Mouse (Mus musculus) neural tube, embryonic 13.5 days (tissue): Measurements from ENCODE around the gene Cd101. TPM values are rescaled to one million over a fixed set of nuclear protein-coding genes. Genes with fewer than 3 reads are reported as not detected.
A peak's percentile ranks its signal among the peaks of the same experiment; 100 is the strongest.

ENCODE experiments used
- ATAC-seq: fragments of 200-750 bp; cut with Nextera tagmentation; 2 replicates; pipeline ENCODE4 v1.8.0; 2017; ENCODE audit warnings: low read depth, mild to moderate bottlenecking, moderate TSS enrichment, moderate library complexity
- H3K27ac ChIP-seq: fragments of 300-500 bp; sonication (generic); replicated peaks from 2 replicates; pipeline ENCODE4 v1.5.1; 2015; ENCODE audit warnings: moderate library complexity, mild to moderate bottlenecking, inconsistent platforms
- H3K27me3 ChIP-seq: fragments of 300-500 bp; sonication (generic); 2 replicates; pipeline ENCODE4 v1.6.1; 2015; ENCODE audit warnings: mild to moderate bottlenecking, inconsistent platforms
- H3K36me3 ChIP-seq: fragments of 300-500 bp; sonication (generic); 2 replicates; pipeline ENCODE4 v1.6.1; 2015; ENCODE audit warnings: mild to moderate bottlenecking, inconsistent platforms
- H3K4me1 ChIP-seq: fragments of 300-500 bp; sonication (generic); replicated peaks from 2 replicates; pipeline ENCODE4 v1.6.1; 2015; ENCODE audit warnings: inconsistent platforms
- H3K4me2 ChIP-seq: fragments of 300-500 bp; sonication (generic); 2 replicates; pipeline ENCODE4 v1.6.1; 2015; ENCODE audit warnings: inconsistent platforms, mild to moderate bottlenecking, moderate library complexity
- H3K4me3 ChIP-seq: fragments of 300-500 bp; sonication (generic); 2 replicates; pipeline ENCODE4 v1.5.1; 2015; ENCODE audit warnings: mild to moderate bottlenecking, inconsistent platforms
- H3K9ac ChIP-seq: fragments of 300-500 bp; sonication (generic); 2 replicates; pipeline ENCODE4 v1.6.1; 2015; ENCODE audit warnings: moderate library complexity, mild to moderate bottlenecking, inconsistent platforms
- H3K9me3 ChIP-seq: fragments of 300-500 bp; sonication (generic); 2 replicates; pipeline ENCODE4 v1.6.1; 2016; ENCODE audit warnings: inconsistent platforms
- WGBS: fragments of 180-500 bp; shearing (Covaris S2); methylation state at CpG from one replicate; pipeline ENCODE4 v1.1.7; 2015; 5-methylcytosine and 5-hydroxymethylcytosine counted together
- polyA plus RNA-seq: library from polyadenylated mRNA; unstranded; fragments of >200 nt; fragmentation: Nextera tagmentation; extraction: Ambion mirVana; gene quantifications from 2 replicates; pipeline ENCODE4 v1.2.1, GENCODE M21; 2015

Gene Cd101
- polyA plus RNA-seq, 1 experiment from 2014 or later, result 0.11 TPM

DNA sequence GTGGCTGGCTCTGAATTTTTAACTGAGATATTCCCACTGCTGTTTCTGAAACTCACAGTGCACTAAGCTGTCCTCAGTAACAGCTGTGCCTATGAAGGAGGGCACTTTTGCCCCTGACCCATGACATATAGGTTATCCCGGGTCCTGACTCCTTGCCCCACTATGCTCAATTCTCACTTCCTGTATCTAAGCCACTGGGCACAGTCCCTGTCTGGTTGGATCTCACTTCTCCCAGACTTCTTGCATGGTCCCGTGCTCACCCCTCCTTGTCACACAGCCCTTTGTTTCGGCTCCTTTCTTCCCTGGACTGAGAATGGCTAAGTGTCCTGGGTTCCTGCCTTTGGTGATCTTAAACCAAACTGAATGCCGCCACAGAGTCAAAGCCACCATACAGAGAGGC is 35.1 kb downstream of the Cd101 start:
- peaks cover 33% of the 10 kb centered on the region for H3K4me1 ChIP-seq
- no peaks in the 10 kb centered on the region for H3K36me3 ChIP-seq
- 67% methylated on average over 4 of the region's 4 CpGs for WGBS
- no peak overlapping the region for H3K4me2 ChIP-seq
- no peak overlapping the region for H3K9ac ChIP-seq
- no peaks in the 10 kb centered on the region for H3K9me3 ChIP-seq
- H3K27me3 ChIP-seq, result no peaks in the 10 kb centered on the region
- ATAC-seq, result no peak
- H3K4me3 ChIP-seq, result no peak overlapping the region
- no peak overlapping the region for H3K27ac ChIP-seq

GRCm38 (mm10) chr3:100993718-100994117 is 35.6 kb downstream of the Cd101 start:
- ATAC-seq, result no peak
- Histone ChIP-seq H3K4me2 (no peak overlapping the region), H3K4me3 (no peak overlapping the region), H3K9me3 (no peaks in the 10 kb centered on the region), H3K9ac (no peak overlapping the region), H3K27me3 (no peaks in the 10 kb centered on the region), H3K4me1 (peaks cover 38% of the 10 kb centered on the region), H3K36me3 (no peaks in the 10 kb centered on the region), H3K27ac (no peak overlapping the region)
- 55% methylated on average over 15 of the region's 15 CpGs for WGBS

DNA sequence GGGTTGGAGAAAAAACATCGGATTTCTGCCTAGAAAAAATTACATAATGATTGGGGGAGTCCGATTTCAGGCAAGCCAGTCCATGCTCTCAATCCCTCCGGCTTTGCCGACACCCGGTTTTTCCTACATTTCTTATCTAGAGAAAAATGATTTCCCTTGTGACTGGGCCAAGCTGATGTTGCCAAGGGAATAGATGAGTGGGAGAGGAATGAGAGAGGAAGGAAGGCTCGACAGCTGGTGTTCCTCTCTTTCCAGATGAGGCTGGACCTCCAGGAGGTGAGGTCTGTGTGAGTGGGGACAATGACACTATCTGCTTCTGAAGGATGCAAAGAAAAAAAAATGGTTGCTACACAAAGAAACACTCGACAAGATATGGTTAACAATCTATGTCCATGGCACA is 36.2 kb downstream of the Cd101 start:
- Histone ChIP-seq H3K4me1 (peaks cover 39% of the 10 kb centered on the region), H3K27ac (no peak overlapping the region), H3K9me3 (no peaks in the 10 kb centered on the region), H3K9ac (no peak overlapping the region), H3K36me3 (no peaks in the 10 kb centered on the region), H3K4me2 (no peak overlapping the region), H3K27me3 (no peaks in the 10 kb centered on the region), H3K4me3 (no peak overlapping the region)
- no peak for ATAC-seq
- WGBS, result 82% methylated on average over 7 of the region's 7 CpGs

GRCm38 (mm10) chr3:100990231-100990630 is 39.1 kb downstream of the Cd101 start:
- no peaks in the 10 kb centered on the region for H3K9me3 ChIP-seq
- no peak overlapping the region for H3K4me2 ChIP-seq
- no peak overlapping the region for H3K27ac ChIP-seq
- no peak overlapping the region for H3K9ac ChIP-seq
- H3K4me3 ChIP-seq, result no peak overlapping the region
- H3K4me1 ChIP-seq, result peaks cover 33% of the 10 kb centered on the region
- 20% methylated on average over 1 of the region's 1 CpGs for WGBS
- H3K27me3 ChIP-seq, result no peaks in the 10 kb centered on the region
- no peak for ATAC-seq
- H3K36me3 ChIP-seq, result no peaks in the 10 kb centered on the region

DNA sequence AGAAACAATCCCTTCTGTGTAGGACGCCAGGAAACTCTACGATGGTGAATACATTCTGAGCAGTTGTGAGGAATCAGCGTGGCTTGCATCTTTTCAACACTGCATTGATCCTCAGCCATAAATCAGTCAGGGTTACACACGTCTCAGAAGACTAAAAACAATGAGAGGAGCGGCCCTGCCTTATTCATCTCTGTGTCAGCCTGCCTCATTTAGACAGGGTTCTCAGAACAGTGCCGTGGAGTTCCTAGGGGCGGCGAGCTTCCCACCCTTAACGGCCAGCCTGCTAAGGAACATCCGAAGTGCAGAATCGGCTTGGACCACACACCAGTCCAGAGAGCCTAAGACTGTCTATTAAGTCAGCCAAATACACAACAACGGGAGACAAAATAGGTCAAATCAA is 39.9 kb downstream of the Cd101 start:
- Histone ChIP-seq H3K36me3 (no peaks in the 10 kb centered on the region), H3K4me2 (peak overlapping the region; percentile 24), H3K9me3 (no peaks in the 10 kb centered on the region), H3K27ac (0 out of 2 replicates have a peak overlapping the region, but pooled peaks have one; percentile 7), H3K4me3 (no peak overlapping the region), H3K9ac (no peak overlapping the region), H3K4me1 (peaks cover 33% of the 10 kb centered on the region), H3K27me3 (no peaks in the 10 kb centered on the region)
- WGBS, result 9% methylated on average over 12 of the region's 12 CpGs
- peak; percentile 60; the same call in 1 of the 2 replicates for ATAC-seq

DNA sequence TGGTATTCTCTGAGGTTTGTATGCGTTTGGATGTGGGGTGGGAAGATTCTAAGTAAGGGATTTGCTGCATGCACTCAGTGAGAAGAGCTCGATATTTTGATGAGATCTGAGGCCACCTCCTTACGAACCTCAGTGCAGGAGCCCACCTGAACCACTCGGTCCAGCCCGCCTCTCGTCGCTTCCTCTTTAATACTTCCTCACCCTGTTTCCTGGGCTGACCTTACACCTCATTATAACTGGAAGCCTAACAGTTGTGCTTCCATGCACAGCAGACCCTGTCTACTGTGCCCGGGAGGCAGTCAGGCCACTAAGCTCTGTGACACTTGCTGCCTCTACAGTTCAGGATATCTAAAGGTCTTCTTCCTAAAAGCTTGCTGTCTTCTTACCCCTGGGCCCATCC is 50.1 kb downstream of the Cd101 start:
- ATAC-seq, result no peak
- Histone ChIP-seq H3K36me3 (no peaks in the 10 kb centered on the region), H3K4me1 (peaks cover 10% of the 10 kb centered on the region; the same call in 1 of the 2 replicates), H3K4me3 (no peak overlapping the region), H3K9ac (no peak overlapping the region), H3K27me3 (no peaks in the 10 kb centered on the region), H3K27ac (no peak overlapping the region), H3K4me2 (no peak overlapping the region), H3K9me3 (no peaks in the 10 kb centered on the region)
- 76% methylated on average over 8 of the region's 8 CpGs for WGBS

- no peak overlapping the region for H3K9ac ChIP-seq
- no peak overlapping the region for H3K27ac ChIP-seq
- no peaks in the 10 kb centered on the region for H3K36me3 ChIP-seq
- peaks cover 8% of the 10 kb centered on the region for H3K4me1 ChIP-seq
- ATAC-seq, result no peak
- H3K4me3 ChIP-seq, result no peak overlapping the region
- H3K9me3 ChIP-seq, result no peaks in the 10 kb centered on the region
- no peak overlapping the region for H3K4me2 ChIP-seq
- WGBS, result 10% methylated on average over 1 of the region's 1 CpGs
- H3K27me3 ChIP-seq, result no peaks in the 10 kb centered on the region
Observed at GRCm38 (mm10) chr3:100973906-100974305, 55.5 kb downstream of the Cd101 start.

DNA sequence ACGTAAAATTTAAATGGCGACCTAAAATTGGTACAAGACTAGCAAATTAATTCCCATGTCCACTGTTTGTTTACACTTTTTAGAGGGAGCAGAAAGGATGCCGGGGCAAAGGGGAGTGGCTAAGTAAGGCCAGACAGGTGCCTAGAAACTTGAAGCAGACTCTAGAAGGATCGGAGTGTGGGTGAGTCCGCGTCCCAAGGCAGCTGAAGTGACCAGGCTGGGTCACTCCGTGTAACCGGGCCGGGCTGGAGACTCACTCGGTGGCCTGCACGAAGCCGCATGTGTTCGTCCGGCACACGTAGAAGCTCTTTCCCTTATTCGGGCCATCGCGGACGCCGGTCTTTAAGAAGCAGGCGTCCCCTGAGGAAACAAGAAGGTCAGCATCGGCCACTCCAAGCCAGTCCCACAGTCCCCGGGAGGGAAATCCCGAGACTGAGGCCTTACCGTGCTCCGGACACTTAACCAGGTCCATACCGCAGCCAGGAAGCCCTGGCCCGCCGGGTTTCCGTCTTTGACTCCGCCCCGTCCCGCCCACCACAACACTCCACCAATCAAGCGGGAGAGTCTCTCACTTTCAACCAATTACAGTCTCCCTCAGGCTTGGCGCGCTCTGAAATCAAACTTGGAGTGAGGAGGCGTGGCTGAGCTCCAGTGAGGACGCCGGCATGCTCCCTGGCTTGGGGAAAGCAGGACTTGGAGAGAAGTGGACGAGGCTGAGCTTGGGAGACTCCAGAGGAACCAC is 60.0 kb downstream of the Cd101 start, which contains the start of gene Ttf2:
TSS of gene Ttf2 (minus strand) at position 488 of the 742 bp plus-strand sequence.
- peak within 1 kb of the TSS; percentile 68 for H3K4me3 ChIP-seq

DNA sequence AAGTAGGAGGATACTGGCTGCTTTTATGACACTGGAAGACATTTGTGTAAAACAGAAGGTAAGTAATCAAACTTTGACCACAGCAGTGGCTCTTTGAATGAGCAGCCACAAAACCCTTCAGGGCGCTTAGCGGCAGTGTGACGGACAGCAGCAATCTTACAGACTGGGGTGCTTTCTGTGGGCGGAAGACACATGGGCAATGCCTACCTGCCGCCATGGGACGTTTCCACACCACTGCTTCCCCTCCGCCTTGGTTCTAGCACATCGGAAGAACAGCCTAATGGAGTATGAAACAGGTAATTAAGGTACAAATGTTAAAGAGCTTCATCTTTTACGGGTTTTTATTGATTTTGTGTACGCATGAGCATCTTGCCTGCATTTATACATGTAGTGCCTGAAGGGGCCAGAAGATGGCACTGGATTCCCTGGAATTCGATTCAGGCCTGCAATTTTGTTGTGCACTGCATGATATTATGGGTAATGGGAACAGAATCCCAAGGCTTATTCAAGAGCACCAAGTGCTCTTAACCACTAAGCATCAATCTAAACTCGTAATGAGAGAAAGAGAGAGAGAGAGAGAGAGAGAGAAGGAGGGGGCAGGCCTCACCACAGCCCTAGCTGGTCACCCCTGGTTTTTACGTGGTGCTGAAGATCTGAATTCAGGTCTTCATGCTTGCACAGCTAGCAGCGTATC is 65.4 kb downstream of the Cd101 start:
- no peak overlapping the region for H3K4me2 ChIP-seq
- H3K9ac ChIP-seq, result no peak overlapping the region
- ATAC-seq, result peak; percentile 70; the same call in 1 of the 2 replicates
- no peak overlapping the region for H3K4me3 ChIP-seq
- WGBS, result 77% methylated on average over 14 of the region's 14 CpGs
- H3K4me1 ChIP-seq, result peaks cover 4% of the 10 kb centered on the region
- no peaks in the 10 kb centered on the region for H3K27me3 ChIP-seq
- H3K27ac ChIP-seq, result no peak overlapping the region
- peaks cover 23% of the 10 kb centered on the region; the same call in 1 of the 2 replicates for H3K36me3 ChIP-seq
- H3K9me3 ChIP-seq, result no peaks in the 10 kb centered on the region

More for the DNA sequence above, 60.0 kb downstream of the Cd101 start, which contains the start of gene Ttf2:
- peak; percentile 98 for ATAC-seq
- H3K27ac ChIP-seq, result no peak within 1 kb of the TSS
- H3K36me3 ChIP-seq, result no peaks in the 10 kb centered on the region
- H3K9me3 ChIP-seq, result no peaks in the 10 kb centered on the region
- under 1% methylated on average over 40 of the region's 40 CpGs for WGBS
- no peaks in the 10 kb centered on the region for H3K27me3 ChIP-seq
- peaks cover 12% of the 10 kb centered on the region for H3K4me1 ChIP-seq
- H3K4me2 ChIP-seq, result peak within 1 kb of the TSS; percentile 94
- peak within 1 kb of the TSS; percentile 73 for H3K9ac ChIP-seq

GRCm38 (mm10) chr3:100961501-100961900 is 67.9 kb downstream of the Cd101 start:
- Histone ChIP-seq H3K27ac (no peak overlapping the region), H3K4me2 (no peak overlapping the region), H3K4me1 (no peaks in the 10 kb centered on the region), H3K9me3 (no peaks in the 10 kb centered on the region), H3K27me3 (no peaks in the 10 kb centered on the region), H3K36me3 (peaks cover 45% of the 10 kb centered on the region), H3K9ac (no peak overlapping the region), H3K4me3 (no peak overlapping the region)
- ATAC-seq, result no peak
- WGBS, result 95% methylated on average over 7 of the region's 7 CpGs

DNA sequence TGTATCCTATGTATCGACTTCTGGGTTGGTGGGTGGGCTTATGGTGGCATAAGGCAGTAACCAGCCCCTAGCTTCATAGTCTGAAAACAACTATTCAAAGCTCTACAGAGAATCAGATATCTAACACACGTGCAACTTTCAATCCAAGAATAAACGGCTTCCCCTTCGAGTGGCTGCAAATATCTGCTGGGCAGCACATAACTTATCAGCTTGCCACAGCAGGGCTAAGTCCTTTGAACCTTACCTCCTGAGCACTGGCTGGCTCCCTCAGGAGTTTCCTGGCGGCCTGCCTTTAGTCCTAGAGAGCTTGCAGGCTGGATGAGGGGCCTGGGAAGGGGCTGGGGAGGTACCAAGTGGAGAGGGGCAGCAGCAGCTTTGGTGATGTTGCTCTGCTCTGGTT is 68.3 kb downstream of the Cd101 start:
- H3K4me2 ChIP-seq, result no peak overlapping the region
- H3K36me3 ChIP-seq, result peaks cover 45% of the 10 kb centered on the region
- H3K27ac ChIP-seq, result no peak overlapping the region
- H3K4me3 ChIP-seq, result no peak overlapping the region
- ATAC-seq, result no peak
- no peaks in the 10 kb centered on the region for H3K27me3 ChIP-seq
- H3K9ac ChIP-seq, result no peak overlapping the region
- H3K4me1 ChIP-seq, result no peaks in the 10 kb centered on the region
- WGBS, result 89% methylated on average over 5 of the region's 5 CpGs
- no peaks in the 10 kb centered on the region for H3K9me3 ChIP-seq

DNA sequence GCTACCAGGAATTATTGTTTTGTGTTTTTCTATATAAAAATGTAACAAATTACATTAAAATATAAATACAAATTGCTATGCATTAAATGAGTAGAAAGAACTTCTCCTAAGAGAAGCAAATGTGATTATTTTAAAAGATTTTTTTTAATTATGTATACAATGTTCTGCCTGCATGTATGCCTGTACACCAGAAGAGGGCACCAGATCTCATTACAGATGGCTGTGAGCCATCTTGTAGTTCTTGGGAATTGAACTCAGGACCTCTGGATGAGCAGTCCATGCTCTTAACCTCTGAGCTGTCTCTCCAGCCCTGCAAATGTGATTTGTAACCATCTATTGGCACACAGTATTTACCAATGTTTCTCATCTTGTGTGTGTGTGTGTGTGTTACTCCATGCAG is 74.7 kb downstream of the Cd101 start:
- Histone ChIP-seq H3K36me3 (peaks cover 62% of the 10 kb centered on the region), H3K9me3 (no peaks in the 10 kb centered on the region), H3K4me1 (no peaks in the 10 kb centered on the region), H3K4me2 (no peak overlapping the region), H3K27me3 (no peaks in the 10 kb centered on the region), H3K4me3 (no peak overlapping the region), H3K27ac (no peak overlapping the region), H3K9ac (no peak overlapping the region)
- ATAC-seq, result no peak
